20 mouse cellular contexts compared by ENCODE assay signal in genomic region chr6:122302661-122303060, GRCm38 (mm10). TPM values are rescaled to one million over a fixed set of nuclear protein-coding genes. Genes with fewer than 3 reads are reported as not detected.
DNase-seq lines count a peak whose midpoint lies in the region; ATAC-seq lines count a peak whose summit lies in the region.
"Had no signal": no experiment of that assay in that cellular context is flagged by ENCODE, and none has a peak within 500 bp of the region (broad histone marks: within the 10 kb centered on the region; RNA-seq: fewer than 3 reads in every experiment).

No protein-coding gene starts in this region.

- ATAC-seq in monocyte, adult 5-6 weeks (replicated peaks; ENCODE audit: insufficient number of reproducible peaks, low FRiP score, low TSS enrichment, poor library complexity, severe bottlenecking): peak; percentile 47; the same call in 1 of the 2 replicates
- ATAC-seq: CD4-positive, CD25-positive, alpha-beta regulatory T cell, adult 4 months; forebrain, embryonic 14.5 days; forebrain, postnatal 0 days; hindbrain, postnatal 0 days had no signal

- intact Hi-C loops in left cerebral cortex, postnatal 14 days (cut with DNase I): loop anchor here (5.0 to 10.0 kb wide), 2 partner anchors 198 to 740 kb away; no protein-coding TSS in a partner anchor

- peak; percentile 71 for DNase-seq in 3T3-L1 (ENCODE audit: low read depth, low spot score)
- peak; percentile 75 for DNase-seq in induced T-regulatory cell, adult 2 months (ENCODE audit: low read depth)
- DNase-seq in left cerebral cortex, postnatal 14 days (ENCODE audit: low spot score in 2 of 2): no peak
- DNase-seq in ovary, postnatal 10 days (ENCODE audit: low spot score): no peak
- DNase-seq in thymus, postnatal 14 days: no peak
- DNase-seq: adrenal gland, adult 2 months; adrenal gland, postnatal 25 days; cerebellum, adult 11-12 months; cerebellum, adult 8-10 months; cerebellum, postnatal 10 days; cerebellum, postnatal 36 days; forebrain, postnatal 0 days; gastrocnemius, postnatal 25 days; heart, adult 18-20 months; heart, postnatal 14 days; heart, postnatal 4 days had no signal

RNA-seq across cellular contexts. Expression of gene M6pr, which starts 5.9 kb away (rescaled TPM):
- 361 to 422 TPM (median 372 TPM) in 3 replicates for total RNA-seq in monocyte, adult 5-6 weeks (2017)
- total RNA-seq in left cerebral cortex, postnatal 14 days (2021): 10 to 100 TPM; 52.8 to 55.1 TPM

RNA-seq across cellular contexts. Expression of gene Klrg1, which starts 20.0 kb away (rescaled TPM):
- total RNA-seq in monocyte, adult 5-6 weeks (2017): 101 to 234 TPM (median 111 TPM) in 3 replicates
- total RNA-seq in left cerebral cortex, postnatal 14 days (2021): under 1 TPM in 1 of 2 experiments, not detected in 1; 0.32 TPM
- total RNA-seq: adrenal gland, postnatal 25 days; gastrocnemius, postnatal 25 days; heart, postnatal 14 days; heart, postnatal 4 days had no signal

RNA-seq across cellular contexts. Expression of gene Phc1, which starts 37.7 kb away (rescaled TPM):
- 4.1 to 7.6 TPM (median 6.6 TPM) in 3 replicates for total RNA-seq in monocyte, adult 5-6 weeks (2017)
- total RNA-seq in left cerebral cortex, postnatal 14 days (2021): 10 to 100 TPM; 57.8 to 59.3 TPM

Comparison
In these comparisons a context has a peak if more than half of its experiments do, and no peak if none do; other contexts are left out.
1. DNase-seq: peak in 3T3-L1 (single experiment) and induced T-regulatory cell, adult 2 months (single experiment); none in left cerebral cortex, postnatal 14 days (0 of 2), ovary, postnatal 10 days (single experiment) and thymus, postnatal 14 days (single experiment).
2. RNA of gene Klrg1, which starts 20.0 kb away (total RNA-seq): 101 to 234 TPM in monocyte, adult 5-6 weeks; 0.32 TPM in left cerebral cortex, postnatal 14 days; every median in the first group is over 10 times any median in the second.